Mouse (Mus musculus) stomach, postnatal 0 days (tissue): ENCODE data around the gene Gm11639.

ENCODE experiments used
- CTCF ChIP-seq: IDR thresholded peaks from 2 replicates; pipeline ENCODE4 v1.5.1; 2016; ENCODE audit warnings: antibody characterized with exemption, low read depth, mild to moderate bottlenecking, moderate library complexity
- EP300 ChIP-seq: optimal IDR thresholded peaks from 2 replicates; pipeline ENCODE3; 2016; ENCODE audit warnings: antibody characterized with exemption

GRCm38 (mm10) chr11:105035081-105035480, 349.6 kb downstream of the Gm11639 start:
- TF ChIP-seq CTCF (peak; percentile 17), EP300 (no peak)
